Mouse (Mus musculus) CD4-positive, CD25-positive, alpha-beta regulatory T cell, adult 4 months (primary cell): ENCODE results near the gene Chgb. TPM values are rescaled to one million over a fixed set of nuclear protein-coding genes. Genes with fewer than 3 reads are reported as not detected.
A peak's percentile ranks its signal among the peaks of the same experiment; 100 is the strongest.

Experiments used
- ATAC-seq: one replicate; pipeline ENCODE4 v1.8.0; 2017
- polyA plus RNA-seq, 2 experiments: library from polyadenylated mRNA; unstranded; fragments of 100-300 nt; shearing (Covaris generic); gene quantifications; one replicate each; pipeline ENCODE4 v1.2.1; 2017

Chgb gene
- polyA plus RNA-seq = under 1 TPM in 1 of 2 experiments, not detected in 1; 0.27 TPM

- ATAC-seq = no peak
These were observed at the start of gene Chgb for GRCm38 (mm10) chr2:132780978-132781377. Gene Chgb (plus strand): TSS chr2:132781278.

- ATAC-seq = no peak
These were observed 48.1 kb upstream of the Chgb start for GRCm38 (mm10) chr2:132732940-132733339.

GRCm38 (mm10) chr2:132733603-132734573 is 47.2 kb upstream of the Chgb start:
- ATAC-seq = peak; percentile 65

- no peak for ATAC-seq
These were observed 42.2 kb upstream of the Chgb start for GRCm38 (mm10) chr2:132738816-132739432.

- ATAC-seq = no peak
These were observed 39.2 kb upstream of the Chgb start for GRCm38 (mm10) chr2:132741862-132742347.

- no peak for ATAC-seq
These were observed 36.2 kb upstream of the Chgb start for GRCm38 (mm10) chr2:132744866-132745265.

- ATAC-seq = no peak
These were observed 35.0 kb upstream of the Chgb start for GRCm38 (mm10) chr2:132746108-132746507.

- no peak for ATAC-seq
These were observed 30.4 kb upstream of the Chgb start for GRCm38 (mm10) chr2:132750726-132751125.

GRCm38 (mm10) chr2:132751141-132752066 is 29.7 kb upstream of the Chgb start:
- ATAC-seq = no peak

GRCm38 (mm10) chr2:132752398-132752797 is 28.7 kb upstream of the Chgb start:
- ATAC-seq = no peak

- ATAC-seq = no peak
These were observed 27.9 kb upstream of the Chgb start for GRCm38 (mm10) chr2:132753137-132753536.

- no peak for ATAC-seq
These were observed 23.2 kb upstream of the Chgb start for GRCm38 (mm10) chr2:132757911-132758310.

GRCm38 (mm10) chr2:132770822-132771221 is 10.3 kb upstream of the Chgb start:
- no peak for ATAC-seq

GRCm38 (mm10) chr2:132781439-132782068 is 476 bp downstream of the Chgb start:
- ATAC-seq = peak; percentile 29

GRCm38 (mm10) chr2:132784039-132784438 is 3.0 kb downstream of the Chgb start:
- ATAC-seq = no peak

- no peak for ATAC-seq
These were observed 12.5 kb downstream of the Chgb start for GRCm38 (mm10) chr2:132793441-132794203.

- ATAC-seq = no peak
These were observed 13.1 kb downstream of the Chgb start for GRCm38 (mm10) chr2:132794204-132794586.

GRCm38 (mm10) chr2:132802976-132803375 is 21.9 kb downstream of the Chgb start:
- no peak for ATAC-seq

- peak; percentile 100 for ATAC-seq
These were observed 34.7 kb downstream of the Chgb start, which contains the start of the genes Trmt6 and Mcm8 for GRCm38 (mm10) chr2:132815608-132816314. Gene Trmt6 (minus strand): TSS chr2:132816055. Gene Mcm8 (plus strand): TSS chr2:132816141.

GRCm38 (mm10) chr2:132841071-132841470 is 60.0 kb downstream of the Chgb start:
- no peak for ATAC-seq
